Mouse (Mus musculus): ENCODE data around the gene S100a9.

DNA sequence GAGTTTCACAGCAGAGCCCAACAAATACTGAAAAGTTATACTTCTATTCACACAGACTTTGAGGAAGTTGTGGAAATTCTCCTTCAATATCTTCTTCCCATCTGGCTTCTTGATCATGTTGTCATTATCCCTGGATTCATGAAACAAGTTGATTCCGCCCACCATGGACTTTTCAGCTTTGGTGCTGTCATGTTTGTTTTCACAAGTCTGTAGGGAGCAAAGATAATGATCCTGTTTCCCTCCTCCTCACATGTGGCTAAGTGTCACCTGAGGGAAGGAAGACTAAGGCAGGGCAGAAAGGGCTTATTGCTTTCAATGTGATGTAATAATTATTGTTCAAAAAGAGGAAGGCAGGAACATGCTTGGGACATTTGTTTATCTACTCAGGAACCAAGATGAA, 48.2 kb downstream of the S100a9 start:
- no peak for TF ChIP-seq CTCF (IDR thresholded peaks at IDR 0.05; ENCODE audit: borderline replicate concordance, extremely low read depth, insufficient read depth, insufficient read length)
- no peak for TF ChIP-seq POLR2A (IDR thresholded peaks at IDR 0.05; ENCODE audit: borderline replicate concordance, extremely low read depth, insufficient read depth, insufficient read length, poor library complexity, severe bottlenecking)
